Mouse (Mus musculus): ENCODE measurements around the gene Uhrf2.

The Uhrf2 gene

DNA sequence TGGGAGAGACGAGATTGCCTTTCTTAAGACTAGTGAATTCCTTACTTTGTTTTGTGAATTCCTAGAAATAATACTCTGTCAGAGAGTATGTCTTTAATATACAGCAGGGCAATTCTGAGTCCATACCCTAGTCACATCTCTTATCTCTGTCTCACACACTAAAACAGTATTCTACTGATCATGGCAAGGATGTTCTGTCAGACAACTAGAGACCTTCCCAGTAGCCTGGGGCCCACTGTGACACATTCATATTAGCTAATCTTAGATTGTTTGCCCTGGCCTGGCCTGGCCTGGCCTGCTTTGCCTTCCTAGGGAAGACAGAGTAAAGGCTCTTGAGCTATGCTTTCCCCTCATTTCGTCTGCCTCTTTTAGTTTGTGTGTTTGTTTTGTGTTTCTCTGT lies 20.3 kb downstream of the Uhrf2 start:
- WGBS: 72% methylated on average over 2 of the region's 2 CpGs

GRCm38 (mm10) chr19:30051479-30051878 lies 21.2 kb downstream of the Uhrf2 start:
- 93% methylated on average over 3 of the region's 3 CpGs for WGBS

DNA sequence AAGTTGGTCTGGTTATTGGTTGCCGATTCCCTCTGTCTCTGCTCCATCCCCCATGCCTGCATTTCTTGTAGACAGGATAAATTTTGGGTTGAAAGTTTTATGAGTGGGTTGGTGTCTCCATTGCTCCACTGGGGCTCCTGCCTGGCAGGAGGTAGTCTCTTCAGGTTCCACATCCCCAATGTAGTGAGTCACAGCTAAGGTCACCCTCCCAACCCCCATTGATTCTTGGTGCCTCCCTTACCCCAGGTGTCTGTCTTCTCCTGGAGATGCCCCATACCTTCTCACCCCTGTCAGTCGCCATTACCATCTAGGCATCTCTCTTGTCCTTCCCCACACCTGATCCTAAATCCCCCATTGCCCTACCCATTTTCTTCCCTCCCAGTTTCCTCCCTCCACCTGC lies 23.9 kb downstream of the Uhrf2 start:
- 97% methylated on average over 2 of the region's 2 CpGs for WGBS

DNA sequence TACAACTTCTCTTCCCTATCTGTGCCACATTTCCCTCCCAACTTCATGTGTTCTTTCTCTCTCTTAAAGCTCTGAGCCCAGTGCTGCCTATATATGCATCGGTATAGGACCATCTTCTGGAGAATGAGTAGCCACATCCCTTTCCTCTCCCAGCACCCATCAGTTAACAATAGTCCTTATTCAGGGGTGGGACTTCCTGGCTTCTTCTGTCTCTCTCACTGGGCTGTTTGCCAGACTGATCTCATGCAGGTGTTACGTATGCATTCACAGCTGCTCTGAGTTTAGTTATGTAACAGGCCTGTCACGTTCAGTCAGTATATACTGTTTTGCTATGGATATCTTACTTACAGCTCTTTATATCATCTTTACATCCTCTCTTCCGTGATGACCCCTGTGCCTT lies 35.5 kb downstream of the Uhrf2 start:
- 32% methylated on average over 4 of the region's 4 CpGs for WGBS

- 48% methylated on average over 6 of the region's 6 CpGs for WGBS
These were observed 59.9 kb downstream of the Uhrf2 start for GRCm38 (mm10) chr19:30090163-30090562.

DNA sequence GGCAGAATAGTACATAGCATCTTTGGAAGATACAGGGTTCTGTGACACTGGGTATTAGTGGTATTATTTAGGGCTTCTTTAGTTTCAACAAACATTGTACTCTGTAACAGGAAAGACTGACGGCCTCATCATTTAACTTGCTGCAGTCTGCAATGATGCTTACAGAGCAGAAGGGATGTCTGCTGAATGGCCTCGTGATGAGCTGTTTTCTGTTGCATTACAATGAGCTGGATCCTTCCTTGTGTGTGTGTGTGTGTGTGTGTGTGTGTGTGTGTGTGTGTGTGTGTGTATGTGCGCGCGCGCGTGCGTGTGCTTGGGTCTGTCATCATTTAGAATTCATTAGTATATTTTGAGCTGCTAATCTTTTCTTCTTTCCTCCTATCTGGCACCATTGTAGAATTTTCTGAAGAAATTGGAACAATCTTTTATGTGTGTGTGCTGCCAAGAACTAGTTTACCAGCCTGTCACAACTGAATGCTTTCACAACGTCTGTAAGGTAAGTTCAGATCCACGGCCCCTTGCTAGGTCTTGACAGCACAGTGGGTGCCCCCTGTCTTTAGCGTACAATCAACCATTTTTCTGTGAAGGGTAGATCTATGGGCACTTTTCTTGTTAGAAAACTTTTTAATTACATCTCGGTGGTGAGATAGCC lies 61.5 kb downstream of the Uhrf2 start:
- 57% methylated on average over 12 of the region's 12 CpGs for WGBS

- 40% methylated on average over 3 of the region's 3 CpGs for WGBS
These were observed 65.9 kb downstream of the Uhrf2 start for GRCm38 (mm10) chr19:30096186-30096585.

- WGBS: 49% methylated on average over 4 of the region's 4 CpGs
These were observed 66.7 kb downstream of the Uhrf2 start for GRCm38 (mm10) chr19:30097039-30097438.

GRCm38 (mm10) chr19:30100571-30100970 lies 70.3 kb downstream of the Uhrf2 start:
- 95% methylated on average over 12 of the region's 12 CpGs for WGBS

DNA sequence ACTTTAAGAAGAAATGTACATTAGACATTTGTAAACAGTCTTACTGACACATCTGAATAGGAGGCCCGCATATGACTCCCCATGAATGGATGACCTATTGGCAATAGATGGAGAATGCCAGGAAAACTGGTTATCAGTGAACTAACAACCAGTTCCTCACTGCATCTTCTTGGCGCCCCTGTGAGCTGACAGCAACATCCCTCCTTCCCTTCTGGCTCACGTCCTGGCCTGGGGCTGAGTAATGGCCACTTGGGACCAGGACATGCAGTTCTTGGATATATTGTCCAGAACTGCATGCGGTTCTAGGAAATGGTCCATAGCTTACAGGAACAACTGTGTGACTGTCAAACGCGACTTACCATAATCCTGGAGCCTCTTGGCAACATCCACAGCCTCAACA lies 72.3 kb downstream of the Uhrf2 start:
- WGBS: 89% methylated on average over 6 of the region's 6 CpGs

- 92% methylated on average over 6 of the region's 6 CpGs for WGBS
These were observed 74.9 kb downstream of the Uhrf2 start for GRCm38 (mm10) chr19:30105045-30105842.

DNA sequence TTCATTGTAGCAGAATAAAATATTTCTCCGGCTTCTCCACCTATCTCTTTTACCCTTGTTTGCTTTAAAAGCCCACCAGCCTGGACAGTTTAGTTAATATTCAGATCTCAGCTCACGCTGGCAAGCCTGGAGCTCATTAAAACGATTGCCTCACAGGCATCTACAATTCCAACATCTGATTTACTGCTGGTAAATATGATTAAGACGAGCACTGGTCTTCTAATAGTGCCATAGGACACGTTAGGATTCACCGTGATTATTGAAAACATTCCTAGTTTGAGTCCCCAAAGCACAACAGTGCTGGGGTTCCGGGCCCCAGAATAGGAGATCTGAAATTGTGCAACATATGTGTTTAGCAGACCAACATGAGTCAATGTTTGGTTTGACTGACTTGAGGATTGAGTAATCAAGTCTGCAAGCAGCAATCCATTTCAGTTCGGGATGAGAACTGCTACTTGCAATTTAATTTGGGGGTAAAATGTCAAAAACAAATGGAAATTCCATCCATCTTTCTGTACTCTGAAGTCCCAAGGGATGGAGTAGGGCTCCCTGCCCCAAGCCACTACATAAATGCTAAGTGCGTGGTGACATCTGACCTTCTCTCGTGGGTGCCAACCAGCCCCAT lies 77.0 kb downstream of the Uhrf2 start:
- 59% methylated on average over 10 of the region's 10 CpGs for WGBS

- 28% methylated on average over 6 of the region's 6 CpGs for WGBS
These were observed 78.8 kb downstream of the Uhrf2 start for GRCm38 (mm10) chr19:30109122-30109521.

- 99% methylated on average over 3 of the region's 3 CpGs for WGBS
These were observed 81.1 kb downstream of the Uhrf2 start for GRCm38 (mm10) chr19:30111421-30111820.

- 61% methylated on average over 16 of the region's 16 CpGs for WGBS
These were observed 82.8 kb downstream of the Uhrf2 start for GRCm38 (mm10) chr19:30112961-30113688.

DNA sequence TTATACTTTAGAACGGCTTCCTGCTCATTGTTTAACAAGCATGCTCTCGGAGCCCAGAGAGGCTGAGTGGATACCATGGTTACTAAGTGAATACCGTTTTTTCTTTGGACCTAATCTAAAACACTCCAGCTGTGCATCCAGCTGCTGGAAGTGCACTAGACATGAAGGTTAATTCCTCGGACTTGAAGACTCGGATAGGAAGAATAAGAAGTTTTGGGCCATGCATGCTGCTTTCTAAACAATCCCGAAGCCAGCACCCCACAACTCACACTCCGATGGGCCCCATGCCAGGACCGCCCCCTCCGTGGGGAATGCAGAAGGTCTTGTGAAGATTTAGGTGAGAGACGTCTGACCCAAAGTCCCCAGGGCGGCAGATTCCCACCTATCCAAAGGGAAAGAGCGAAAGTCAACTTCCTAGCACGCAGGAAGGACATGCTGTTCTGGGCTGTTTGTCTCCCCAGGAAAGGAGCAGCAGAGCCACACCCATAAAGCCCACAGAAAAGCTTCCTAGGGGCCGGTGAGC lies 84.7 kb downstream of the Uhrf2 start:
- 54% methylated on average over 14 of the region's 14 CpGs for WGBS

GRCm38 (mm10) chr19:30115606-30116005 lies 85.3 kb downstream of the Uhrf2 start:
- WGBS: 92% methylated on average over 5 of the region's 5 CpGs

GRCm38 (mm10) chr19:30117241-30117640 lies 86.9 kb downstream of the Uhrf2 start:
- WGBS: 37% methylated on average over 4 of the region's 4 CpGs

GRCm38 (mm10) chr19:30117775-30118174 lies 87.5 kb downstream of the Uhrf2 start:
- WGBS: 32% methylated on average over 9 of the region's 9 CpGs

DNA sequence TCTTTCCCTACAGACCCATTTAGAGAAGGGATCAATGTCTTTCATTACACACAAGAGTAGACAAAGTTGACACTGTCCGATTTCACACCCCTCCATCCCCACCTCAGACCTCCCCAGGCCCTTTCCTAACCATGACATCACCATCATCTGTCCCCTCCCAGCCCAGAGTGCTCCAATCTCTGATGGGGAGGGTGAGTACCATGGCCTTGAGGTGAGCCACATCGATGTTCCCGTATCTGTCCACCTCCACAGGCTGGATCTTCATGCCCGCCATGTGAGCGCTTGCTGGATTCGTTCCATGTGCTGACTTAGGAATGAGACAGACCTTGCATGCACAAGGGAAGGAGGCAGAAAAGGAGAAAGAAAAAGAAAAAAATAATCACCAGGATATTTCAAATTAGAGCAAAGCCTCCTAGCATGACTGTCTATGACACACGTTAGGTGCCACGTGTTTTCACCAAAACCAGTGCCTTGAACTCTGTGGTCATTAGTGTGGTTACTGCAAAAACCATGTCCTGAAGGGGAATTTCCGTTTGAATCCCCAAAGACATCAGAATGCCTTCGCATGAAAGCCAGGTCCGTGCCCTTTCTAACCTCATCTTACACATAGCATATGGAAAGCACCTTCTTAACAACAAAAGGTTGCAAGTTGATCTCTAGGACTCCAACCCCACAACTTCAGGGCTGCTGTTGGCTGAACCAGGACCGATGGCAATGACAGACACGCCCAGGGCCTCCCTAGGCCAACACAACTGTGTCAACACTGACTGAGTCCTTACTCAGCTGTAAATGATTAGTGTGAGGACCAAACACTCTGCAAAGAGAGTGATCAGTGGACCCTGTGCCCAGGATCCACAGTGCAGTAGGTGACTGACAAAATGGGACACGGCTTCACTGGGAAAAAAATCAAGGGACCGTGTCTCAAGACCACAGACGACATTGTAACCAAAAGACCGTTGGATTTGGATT lies 88.3 kb downstream of the Uhrf2 start:
- WGBS: 71% methylated on average over 17 of the region's 17 CpGs
